Mouse (Mus musculus) left cerebral cortex, postnatal 36 days (tissue): Measurements from ENCODE around the gene Akr1b8. TPM values are rescaled to one million over a fixed set of nuclear protein-coding genes. Genes with fewer than 3 reads are reported as not detected.
"Not testable (repeated sequence)": the region's sequence is repeated elsewhere in the genome, so short reads cannot be mapped to it uniquely, and the experiment has no call there.

ENCODE experiments used
- DNase-seq, 2 experiments: peaks; one replicate each; pipeline ENCODE4 v3.0.0; 2021 to 2022; ENCODE audit warnings: low spot score in 2 of 2, mixed read lengths in 1 of 2
- intact Hi-C: fragments of 180-260 bp; cut with DNase I; formaldehyde crosslinking; loops from one replicate; pipeline ENCODE4 v1.15.1; 2025
- total RNA-seq, 2 experiments: library from RNA; stranded (reverse); gene quantifications; 2 replicates each; pipeline ENCODE4 v1.2.3; 2021

The Akr1b8 gene
- total RNA-seq, 2 experiments from 2014 or later: 0.68 to 0.69 TPM

DNA sequence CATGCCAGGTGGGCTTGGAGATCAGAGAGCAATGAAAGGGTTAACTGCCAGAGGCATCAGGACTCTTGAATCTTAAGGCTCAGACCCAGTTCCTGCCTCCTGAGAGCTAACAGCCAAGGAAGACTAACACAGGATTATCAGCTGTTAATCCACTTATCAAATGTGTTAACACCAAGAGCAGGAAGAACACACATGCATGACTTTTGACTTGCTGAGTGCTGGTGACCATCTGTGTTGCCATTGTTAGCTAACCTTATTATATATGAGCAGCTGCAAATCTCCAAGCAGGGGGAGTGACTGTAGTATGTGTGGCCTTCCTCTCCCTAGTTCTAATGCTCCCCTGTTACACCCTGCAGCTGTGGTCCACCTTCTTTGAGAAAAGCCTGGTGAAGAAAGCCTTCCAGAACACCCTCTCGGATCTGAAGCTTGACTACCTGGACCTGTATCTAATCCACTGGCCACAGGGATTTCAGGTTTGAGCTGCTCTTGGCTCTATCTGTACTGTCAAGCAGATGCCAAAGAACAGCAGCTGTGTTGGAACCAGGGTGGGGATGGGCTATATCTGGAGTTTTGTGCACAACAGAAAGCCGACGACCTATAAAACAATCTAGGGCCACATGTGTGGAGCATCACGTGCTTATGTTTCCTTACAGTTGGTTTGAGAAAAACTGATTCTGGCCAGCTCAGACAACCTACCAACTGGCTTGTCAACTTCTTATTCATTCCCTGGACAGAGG lies 34.7 kb downstream of the Akr1b8 start:
- DNase-seq: no peak
- intact Hi-C loops: no loop called here

DNA sequence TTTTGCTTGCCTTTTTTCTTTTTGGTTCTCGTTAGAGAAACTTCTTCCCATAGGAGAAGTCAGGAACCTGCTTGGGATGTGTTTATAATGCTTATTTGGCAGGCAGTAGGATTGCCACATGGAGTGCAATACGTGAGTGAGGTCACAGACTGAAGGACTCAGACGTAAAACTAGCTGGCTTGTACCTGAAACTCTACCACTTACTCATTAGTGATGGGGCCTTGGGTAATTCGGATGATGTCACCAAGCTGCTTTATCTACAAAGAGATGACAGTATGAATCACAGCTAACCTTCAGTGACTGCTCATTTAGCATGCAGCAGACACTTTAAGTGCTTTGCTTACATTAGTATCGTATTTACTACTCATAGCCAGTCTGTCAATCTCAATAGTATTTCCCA lies 42.0 kb downstream of the Akr1b8 start:
- no peak for DNase-seq
- intact Hi-C loops: no loop called here

DNA sequence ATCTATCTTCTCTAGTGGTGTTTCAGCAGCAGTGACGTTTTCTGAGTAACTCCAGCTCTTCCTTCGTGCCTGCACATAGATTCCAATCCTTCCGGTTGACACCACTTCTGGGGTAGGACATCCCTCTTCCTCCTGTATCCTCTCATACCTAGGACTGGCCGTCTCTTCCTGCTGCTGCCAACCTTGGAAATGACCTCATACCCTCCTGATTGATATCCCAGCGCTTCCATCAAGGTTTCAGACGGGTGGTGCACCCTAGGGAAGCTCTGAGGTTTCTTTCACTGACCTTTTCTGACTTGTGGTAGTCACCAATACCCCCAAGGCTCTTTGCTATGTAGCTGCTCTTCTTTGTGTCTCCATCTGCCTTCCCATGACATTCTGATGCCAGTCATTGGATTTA lies 44.5 kb downstream of the Akr1b8 start:
- no peak for DNase-seq
- intact Hi-C loops: no loop called here

DNA sequence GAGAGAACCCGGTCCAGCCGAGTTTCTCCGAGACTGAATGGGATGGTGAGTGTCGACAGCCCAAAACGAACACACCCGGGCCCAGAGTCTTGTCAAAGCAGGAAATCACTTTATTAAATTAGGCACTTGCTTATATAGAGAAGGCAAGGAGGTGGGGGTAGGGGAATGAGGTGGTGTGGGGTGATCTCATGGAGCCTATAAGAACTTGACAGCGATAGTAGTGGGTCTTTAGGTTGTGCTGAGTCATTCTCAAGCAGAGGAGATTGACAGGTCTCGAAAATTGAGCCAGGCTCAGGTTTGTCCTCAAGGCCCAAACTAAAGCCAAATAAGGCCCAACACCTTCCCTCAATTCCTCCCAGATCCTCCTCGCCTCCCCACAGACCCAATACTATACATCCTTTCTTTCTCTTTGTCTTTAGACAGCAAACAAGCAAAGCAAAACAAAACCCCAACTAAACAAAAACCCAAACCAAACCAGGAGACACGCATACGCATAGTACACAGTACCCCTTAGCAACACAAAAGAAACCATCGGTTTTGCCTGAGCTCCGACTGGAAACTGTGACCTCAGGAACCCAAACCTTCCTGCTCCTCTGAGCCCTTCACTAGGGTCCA lies 45.8 kb downstream of the Akr1b8 start:
- intact Hi-C loops: no loop called here

DNA sequence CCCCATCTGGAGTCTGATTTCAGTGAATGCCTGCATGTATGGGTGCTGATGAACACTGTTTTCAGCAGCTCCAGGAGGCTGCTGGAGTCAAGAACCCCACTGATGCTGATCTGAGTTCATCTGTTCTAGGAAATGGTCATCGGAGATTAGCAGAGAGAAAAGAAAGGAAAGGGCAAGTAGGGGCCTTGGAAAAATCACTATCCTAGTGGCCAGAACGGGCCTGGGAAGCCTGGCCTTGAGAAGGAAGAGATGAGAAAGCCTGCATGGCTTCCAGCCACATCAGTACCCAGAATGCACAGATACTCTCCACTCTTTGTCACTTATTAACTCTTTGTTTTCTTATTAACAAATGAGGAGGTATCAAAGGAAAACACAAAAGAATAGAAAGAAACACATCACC lies 46.8 kb downstream of the Akr1b8 start:
- no peak for DNase-seq
- intact Hi-C loops: no loop called here

More for the DNA sequence above, 45.8 kb downstream of the Akr1b8 start:
- DNase-seq: no peak

DNA sequence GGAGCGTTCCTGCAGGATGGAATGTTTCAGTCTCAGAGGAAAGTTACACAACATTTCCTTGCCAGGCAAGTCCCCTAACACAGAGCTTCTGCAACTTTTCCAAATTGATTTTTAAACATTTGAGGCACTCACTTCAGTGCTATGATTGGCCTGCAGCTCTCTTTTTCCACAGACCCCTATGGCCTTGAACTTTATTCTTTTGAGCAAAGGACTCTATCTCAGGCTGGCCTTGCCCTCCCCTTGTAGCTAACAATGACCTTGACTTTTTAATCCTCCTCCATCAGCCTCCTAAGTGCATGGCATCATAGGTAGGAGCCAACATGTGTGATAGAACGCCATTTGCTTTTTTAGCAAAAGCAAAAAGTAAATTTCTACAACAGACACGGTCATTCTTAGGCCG lies 52.8 kb downstream of the Akr1b8 start:
- intact Hi-C loops: no loop called here
- DNase-seq: no peak

DNA sequence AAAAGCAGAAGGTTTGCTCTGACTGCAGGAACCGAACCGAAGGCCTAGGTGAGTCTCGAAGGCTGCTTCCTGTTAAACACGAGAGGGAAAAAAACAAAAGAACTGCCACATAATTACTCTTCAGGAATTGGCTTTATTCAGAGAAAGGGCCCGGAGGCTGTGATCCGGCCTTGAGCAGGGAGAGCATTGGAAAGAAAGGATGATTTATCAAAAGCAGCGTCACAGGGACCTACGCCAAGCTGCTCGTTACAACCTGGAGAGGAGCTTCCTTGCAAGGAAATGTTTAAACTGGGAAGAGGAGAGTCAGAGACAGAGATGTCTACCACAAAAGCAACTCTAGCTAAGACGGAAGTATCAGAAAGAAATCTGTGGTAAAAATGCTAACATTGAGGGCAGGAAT lies 53.5 kb downstream of the Akr1b8 start:
- no peak for DNase-seq
- intact Hi-C loops: no loop called here

DNA sequence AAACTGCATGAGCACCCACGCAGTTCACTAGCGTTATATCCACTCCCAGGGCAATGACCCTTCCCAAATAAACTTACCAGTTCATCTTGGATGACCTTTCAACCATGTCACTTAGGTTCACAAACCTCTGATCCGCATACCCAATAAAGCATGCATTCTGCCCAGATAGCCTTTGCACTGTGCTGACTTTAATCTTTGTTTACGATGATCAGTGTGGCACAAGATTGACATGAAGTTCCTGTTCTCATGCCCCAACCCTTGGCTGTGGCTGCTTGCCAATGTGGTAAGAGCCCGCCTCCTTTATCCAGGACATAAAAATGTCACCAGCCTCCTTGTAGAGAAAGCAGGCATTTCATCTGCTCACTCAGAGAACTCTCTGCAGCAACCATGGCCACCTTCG lies 58.1 kb downstream of the Akr1b8 start, which contains the start of gene Akr1b7:
TSS of gene Akr1b7 (plus strand) at position 312 of the 400 bp plus-strand sequence.
- intact Hi-C loops: no loop called here
- DNase-seq: no peak

DNA sequence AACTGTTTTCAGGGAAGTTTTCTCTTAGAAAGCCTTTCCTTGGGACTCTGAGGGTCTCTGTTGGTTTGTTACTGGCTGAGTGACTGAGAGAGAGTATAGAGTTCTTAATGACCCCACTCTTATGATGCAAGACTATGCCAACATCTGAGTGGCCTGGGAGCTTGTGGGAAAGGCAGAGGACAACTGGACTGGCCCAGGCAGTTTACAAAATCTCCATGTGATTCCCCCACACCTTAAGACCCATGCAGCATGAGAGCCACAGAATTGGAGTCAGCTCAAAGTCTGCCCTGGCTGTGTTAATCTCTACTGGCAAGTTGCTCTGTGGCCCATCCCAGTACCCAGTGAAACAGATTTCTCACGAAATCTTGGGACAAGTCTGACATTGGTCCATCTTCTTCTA lies 58.8 kb downstream of the Akr1b8 start:
- no peak for DNase-seq
- intact Hi-C loops: no loop called here

DNA sequence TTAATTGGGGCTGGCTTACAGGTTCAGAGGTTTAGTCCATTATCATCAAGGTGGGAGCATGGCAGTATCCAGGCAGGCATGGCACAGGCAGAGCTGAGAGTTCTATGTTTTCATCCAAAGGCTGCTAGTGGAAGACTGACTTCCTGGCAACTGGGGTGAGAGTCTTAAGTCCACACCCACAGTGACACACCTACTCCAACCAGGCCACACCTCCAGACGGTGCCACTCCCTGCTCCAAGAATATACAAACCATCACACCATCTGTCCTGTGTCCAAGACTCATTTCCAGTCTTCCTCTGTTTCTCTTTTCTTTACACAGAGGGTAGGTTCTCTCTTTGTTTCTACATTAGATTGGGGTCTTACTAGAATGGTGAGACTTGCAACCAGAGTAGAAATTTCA lies 59.5 kb downstream of the Akr1b8 start:
- intact Hi-C loops, DNase-seq: not testable (repeated sequence)

DNA sequence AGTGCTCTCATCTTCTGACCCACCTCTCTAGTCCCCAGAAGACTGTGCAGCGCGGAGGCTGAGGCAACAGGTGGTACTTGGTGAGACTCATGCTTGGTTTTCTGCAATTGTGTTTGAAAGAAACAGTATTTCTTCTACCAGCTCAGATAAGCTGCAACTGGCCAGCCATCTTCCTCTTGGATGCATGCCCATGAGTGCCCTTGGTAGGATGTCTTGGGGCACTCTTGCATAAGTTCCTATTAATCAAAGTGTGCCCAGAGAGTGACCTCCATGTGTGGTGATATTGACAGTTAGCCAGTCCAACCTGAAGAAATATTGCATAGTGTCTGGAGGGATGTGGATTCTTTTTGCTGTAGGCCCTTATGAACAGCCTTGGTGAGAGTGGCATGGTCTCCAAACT lies 62.6 kb downstream of the Akr1b8 start:
- intact Hi-C loops: no loop called here
- no peak for DNase-seq

Other genes with a start within 250 kb of the Akr1b8 start
- 10 to 100 TPM; 58.9 to 59.3 TPM for gene Slc35b4, start 177.0 kb upstream of the Akr1b8 start, total RNA-seq
- 10 to 100 TPM; 42.6 to 47.6 TPM for gene Akr1b3, start 36.6 kb upstream of the Akr1b8 start, total RNA-seq
- gene Akr1b10, start 30.1 kb downstream of the Akr1b8 start, total RNA-seq: 10 to 100 TPM; 19.7 to 21.6 TPM
- gene Akr1b7, start 58.2 kb downstream of the Akr1b8 start, total RNA-seq: not detected
- 10 to 100 TPM; 63.2 to 70.6 TPM for gene Bpgm, start 122.1 kb downstream of the Akr1b8 start, total RNA-seq
- 10 to 100 TPM; 23.6 to 25.6 TPM for gene Cald1, start 244.4 kb downstream of the Akr1b8 start, total RNA-seq